Mouse (Mus musculus): ENCODE data around the gene Slc1a3.

- TF ChIP-seq CHD1 (IDR thresholded peaks at IDR 0.05; ENCODE audit: low read depth, low read length) = no peak
- no peak for TF ChIP-seq POLR2A (IDR thresholded peaks at IDR 0.05; ENCODE audit: low read depth, low read length)
- no peak for TF ChIP-seq CTCF (conservative IDR thresholded peaks at IDR 0.05 in 1 of 2, IDR thresholded peaks at IDR 0.05 in 1 of 2; ENCODE audit: low read depth in 2 of 2, low read length in 2 of 2)
- TF ChIP-seq MXI1 (IDR thresholded peaks at IDR 0.05; ENCODE audit: low read depth, low read length) = no peak
- TF ChIP-seq KAT2A (IDR thresholded peaks at IDR 0.05; ENCODE audit: insufficient replicate concordance, low read length) = no peak
- TF ChIP-seq ELF1 (IDR thresholded peaks at IDR 0.05; ENCODE audit: low read depth, low read length) = no peak
- TF ChIP-seq MYC (IDR thresholded peaks at IDR 0.05; ENCODE audit: low read depth, low read length) = no peak
- TF ChIP-seq USF1 (IDR thresholded peaks at IDR 0.05; ENCODE audit: low read depth, low read length) = no peak
- no peak for TF ChIP-seq SMC3 (IDR thresholded peaks at IDR 0.05; ENCODE audit: low read depth, low read length)
- no peak for TF ChIP-seq POLR2AphosphoS2 (IDR thresholded peaks at IDR 0.05; ENCODE audit: low read depth, low read length)
- TF ChIP-seq EP300 (IDR thresholded peaks at IDR 0.05; ENCODE audit: low read length) = no peak
- TF ChIP-seq ETS1 (conservative IDR thresholded peaks at IDR 0.05; ENCODE audit: low read depth, low read length) = no peak
- TF ChIP-seq MEF2A (IDR thresholded peaks at IDR 0.05; ENCODE audit: borderline replicate concordance, low read depth, low read length) = no peak
Measured at GRCm38 (mm10) chr15:8658086-8658980, 52.2 kb downstream of the Slc1a3 start.
